Comparison of ENCODE assay signal across 10 mouse cellular contexts in genomic region chr19:43615571-43616414, GRCm38 (mm10). TPM values are rescaled to one million over a fixed set of nuclear protein-coding genes. Genes with fewer than 3 reads are reported as not detected.
DNase-seq lines count a peak whose midpoint lies in the region; ATAC-seq lines count a peak whose summit lies in the region.
"Had no signal": no experiment of that assay in that cellular context is flagged by ENCODE, and none has a peak within 500 bp of the region (broad histone marks: within the 10 kb centered on the region; RNA-seq: fewer than 3 reads in every experiment).

No protein-coding gene starts in this region.

- peaks cover 100% of the 10 kb centered on the region for H3K27me3 ChIP-seq in lung, embryonic 15.5 days
- H3K27me3 ChIP-seq in forebrain, embryonic 14.5 days (replicated peaks; ENCODE audit: control insufficient read depth, insufficient read depth, low read length) = peaks cover 62% of the 10 kb centered on the region
- H3K27me3 ChIP-seq in limb, embryonic 13.5 days = peaks cover 100% of the 10 kb centered on the region
- H3K27me3 ChIP-seq in stomach, embryonic 14.5 days (ENCODE audit: control insufficient read depth, insufficient read depth, low read length) = peaks cover 68% of the 10 kb centered on the region

- ATAC-seq in lung, embryonic 15.5 days (ENCODE audit: borderline replicate concordance, extremely low read depth, low FRiP score, low TSS enrichment) = no peak
- no peak for ATAC-seq in forebrain, embryonic 14.5 days
- ATAC-seq in limb, embryonic 13.5 days (ENCODE audit: low FRiP score, low read depth) = no peak
- no peak for ATAC-seq in stomach, embryonic 14.5 days (ENCODE audit: insufficient number of reproducible peaks, insufficient read depth, low FRiP score, low read depth)

- H3K4me2 ChIP-seq in lung, embryonic 15.5 days = peak overlapping the region; percentile 48
- H3K4me2 ChIP-seq in forebrain, embryonic 14.5 days (ENCODE audit: low read length) = peak overlapping the region; percentile 66
- H3K4me2 ChIP-seq in limb, embryonic 13.5 days (replicated peaks) = peak overlapping the region; percentile 55
- peak overlapping the region; percentile 44 for H3K4me2 ChIP-seq in stomach, embryonic 14.5 days (replicated peaks; ENCODE audit: low read depth, low read length)

- no peaks in the 10 kb centered on the region for H3K9me3 ChIP-seq in lung, embryonic 15.5 days
- no peaks in the 10 kb centered on the region for H3K9me3 ChIP-seq in forebrain, embryonic 14.5 days (replicated peaks; ENCODE audit: control insufficient read depth, low read length)
- no peaks in the 10 kb centered on the region for H3K9me3 ChIP-seq in limb, embryonic 13.5 days
- H3K9me3 ChIP-seq in stomach, embryonic 14.5 days (ENCODE audit: control insufficient read depth, low read depth, low read length) = no peaks in the 10 kb centered on the region

- H3K9ac ChIP-seq in lung, embryonic 15.5 days = no peak overlapping the region
- H3K9ac ChIP-seq in forebrain, embryonic 14.5 days (ENCODE audit: low read length) = peak overlapping the region; percentile 69
- 0 out of 2 replicates have a peak overlapping the region, but pooled peaks have one; percentile 19 for H3K9ac ChIP-seq in limb, embryonic 13.5 days
- 0 out of 2 replicates have a peak overlapping the region, but pooled peaks have one; percentile 21 for H3K9ac ChIP-seq in stomach, embryonic 14.5 days (replicated peaks; ENCODE audit: low read depth, low read length)

- no peaks in the 10 kb centered on the region for H3K36me3 ChIP-seq in lung, embryonic 15.5 days
- no peaks in the 10 kb centered on the region for H3K36me3 ChIP-seq in forebrain, embryonic 14.5 days (ENCODE audit: control insufficient read depth, insufficient read depth, low read length)
- no peaks in the 10 kb centered on the region for H3K36me3 ChIP-seq in limb, embryonic 13.5 days
- H3K36me3 ChIP-seq in stomach, embryonic 14.5 days (ENCODE audit: control insufficient read depth, insufficient read depth, low read length) = no peaks in the 10 kb centered on the region

- 1% methylated on average over 33 of the region's 34 CpGs for WGBS in lung, embryonic 15.5 days
- WGBS in forebrain, embryonic 14.5 days = 1% methylated on average over 33 of the region's 34 CpGs
- WGBS in limb, embryonic 13.5 days = under 1% methylated on average over 34 of the region's 34 CpGs
- 2% methylated on average over 23 of the region's 34 CpGs for WGBS in stomach, embryonic 14.5 days

- peak overlapping the region; percentile 25; the same call in 1 of the 2 replicates for H3K4me3 ChIP-seq in lung, embryonic 15.5 days
- peak overlapping the region; percentile 44 for H3K4me3 ChIP-seq in forebrain, embryonic 14.5 days (ENCODE audit: low read depth, low read length)
- peak overlapping the region; percentile 30 for H3K4me3 ChIP-seq in limb, embryonic 13.5 days
- peak overlapping the region; percentile 34 for H3K4me3 ChIP-seq in stomach, embryonic 14.5 days (ENCODE audit: low read depth, low read length)

- H3K4me1 ChIP-seq in lung, embryonic 15.5 days = peaks cover 36% of the 10 kb centered on the region
- H3K4me1 ChIP-seq in forebrain, embryonic 14.5 days (ENCODE audit: control insufficient read depth, insufficient read depth, low read length) = peaks cover 12% of the 10 kb centered on the region
- peaks cover 35% of the 10 kb centered on the region for H3K4me1 ChIP-seq in limb, embryonic 13.5 days
- H3K4me1 ChIP-seq in stomach, embryonic 14.5 days (ENCODE audit: control insufficient read depth, insufficient read depth, low read length) = peaks cover 10% of the 10 kb centered on the region

- no peak overlapping the region for H3K27ac ChIP-seq in lung, embryonic 15.5 days
- H3K27ac ChIP-seq in forebrain, embryonic 14.5 days (ENCODE audit: low read depth, low read length) = peak overlapping the region; percentile 77
- no peak overlapping the region for H3K27ac ChIP-seq in limb, embryonic 13.5 days
- H3K27ac ChIP-seq in stomach, embryonic 14.5 days (ENCODE audit: low read length) = no peak overlapping the region
- H3K27ac ChIP-seq: macrophage had no signal

- no peak for DNase-seq in lung, postnatal 25 days (ENCODE audit: low spot score)
- DNase-seq in forebrain, embryonic 14.5 days (ENCODE audit: low spot score) = no peak
- DNase-seq in thymus, postnatal 14 days = no peak
- no peak for DNase-seq in layer of hippocampus, adult 11-12 months (ENCODE audit: low spot score)
- no peak for DNase-seq in left cerebral cortex, adult 9 months (ENCODE audit: low spot score in 2 of 2)
- DNase-seq: thymus, adult 18-20 months had no signal

RNA-seq across cellular contexts. Expression of gene Nkx2-3, which starts 3.7 kb away (rescaled TPM):
- polyA plus RNA-seq in lung, embryonic 15.5 days (2015; fragmentation: Nextera tagmentation; extraction: Ambion mirVana) = 0.08 TPM in 1 of 2 replicates, not detected in the other
- 4.1 and 4.6 TPM in 2 replicates for polyA plus RNA-seq in forebrain, embryonic 14.5 days (2014; fragmentation: Nextera tagmentation; extraction: Ambion mirVana)
- polyA plus RNA-seq in limb, embryonic 13.5 days (2015; fragmentation: Nextera tagmentation; extraction: Ambion mirVana) = not detected in 2 replicates
- polyA plus RNA-seq in stomach, embryonic 14.5 days (2014; fragmentation: Nextera tagmentation; extraction: Ambion mirVana) = 5.5 and 6.9 TPM in 2 replicates
- polyA plus RNA-seq: macrophage had no signal

RNA-seq across cellular contexts. Expression of gene Slc25a28, which starts 58.9 kb away (rescaled TPM):
- 11.1 and 12.9 TPM in 2 replicates for polyA plus RNA-seq in lung, embryonic 15.5 days (2015; fragmentation: Nextera tagmentation; extraction: Ambion mirVana)
- polyA plus RNA-seq in forebrain, embryonic 14.5 days (2014; fragmentation: Nextera tagmentation; extraction: Ambion mirVana) = 12.0 and 12.3 TPM in 2 replicates
- polyA plus RNA-seq in limb, embryonic 13.5 days (2015; fragmentation: Nextera tagmentation; extraction: Ambion mirVana) = 12.2 and 14.2 TPM in 2 replicates
- polyA plus RNA-seq in stomach, embryonic 14.5 days (2014; fragmentation: Nextera tagmentation; extraction: Ambion mirVana) = 14.9 and 18.4 TPM in 2 replicates
